Mouse (Mus musculus): ENCODE data around the gene Txndc5. TPM values are rescaled to one million over a fixed set of nuclear protein-coding genes. Genes with fewer than 3 reads are reported as not detected.

Txndc5 gene
- polyA plus RNA-seq (2012; rRNA removed), result 116 and 185 TPM in 2 replicates

GRCm38 (mm10) chr13:38528687-38529294 lies at the start of gene Txndc5:
Txndc5 (minus strand) TSS chr13:38528824.

Other genes starting within 250 kb of the Txndc5 start
- gene Bmp6, start 183.7 kb downstream of the Txndc5 start, polyA plus RNA-seq (2012; rRNA removed), result 4.0 and 5.3 TPM in 2 replicates
- 1.4 and 1.7 TPM in 2 replicates for gene Bloc1s5, start 106.3 kb upstream of the Txndc5 start, polyA plus RNA-seq (2012; rRNA removed)
- gene Eef1e1, start 130.2 kb upstream of the Txndc5 start, polyA plus RNA-seq (2012; rRNA removed), result 0.46 and 0.64 TPM in 2 replicates